Mouse (Mus musculus): ENCODE measurements around the gene Krtcap2. TPM values are rescaled to one million over a fixed set of nuclear protein-coding genes. Genes with fewer than 3 reads are reported as not detected.
"Not testable (repeated sequence)": the region's sequence is repeated elsewhere in the genome, so short reads cannot be mapped to it uniquely, and the experiment has no call there.

Krtcap2 gene
- total RNA-seq (2021), result 100 to 1,000 TPM; 100 to 104 TPM

GRCm38 (mm10) chr3:89245688-89246171 is at the start of gene Krtcap2:
TSS of gene Krtcap2 (plus strand) at chr3:89245966.
- peak; percentile 35 for DNase-seq

GRCm38 (mm10) chr3:89195979-89196877 is 49.5 kb upstream of the Krtcap2 start:
- peak; percentile 93 for DNase-seq

GRCm38 (mm10) chr3:89199839-89200238 is 45.9 kb upstream of the Krtcap2 start:
- DNase-seq, result no peak

GRCm38 (mm10) chr3:89202253-89203141 is 43.3 kb upstream of the Krtcap2 start, which contains the start of gene Gba:
TSS of gene Gba (plus strand) at chr3:89202928.
- peak; percentile 90 for DNase-seq

GRCm38 (mm10) chr3:89203142-89203514 is 42.6 kb upstream of the Krtcap2 start:
- DNase-seq, result no peak

- no peak for DNase-seq
These were observed 39.7 kb upstream of the Krtcap2 start for GRCm38 (mm10) chr3:89206079-89206478.

- DNase-seq, result no peak
These were observed 39.1 kb upstream of the Krtcap2 start for GRCm38 (mm10) chr3:89206695-89207094.

GRCm38 (mm10) chr3:89208075-89208657 is 37.6 kb upstream of the Krtcap2 start:
- DNase-seq, result no peak

- no peak for DNase-seq
These were observed 37.0 kb upstream of the Krtcap2 start for GRCm38 (mm10) chr3:89208736-89209135.

- DNase-seq, result no peak
These were observed 36.0 kb upstream of the Krtcap2 start for GRCm38 (mm10) chr3:89209731-89210130.

- no peak for DNase-seq
These were observed 35.6 kb upstream of the Krtcap2 start for GRCm38 (mm10) chr3:89210162-89210561.

- peak; percentile 40 for DNase-seq
These were observed 35.0 kb upstream of the Krtcap2 start for GRCm38 (mm10) chr3:89210731-89211130.

GRCm38 (mm10) chr3:89213803-89214530 is 31.8 kb upstream of the Krtcap2 start:
- DNase-seq, result peak; percentile 96

GRCm38 (mm10) chr3:89214681-89215411 is 30.9 kb upstream of the Krtcap2 start, which contains the start of gene Thbs3:
TSS of gene Thbs3 (plus strand) at chr3:89215180.
- DNase-seq, result peak; percentile 65

- DNase-seq, result peak; percentile 89
These were observed 29.9 kb upstream of the Krtcap2 start for GRCm38 (mm10) chr3:89215853-89216252.

- DNase-seq, result not testable (repeated sequence)
These were observed 29.4 kb upstream of the Krtcap2 start for GRCm38 (mm10) chr3:89216407-89216806.

GRCm38 (mm10) chr3:89218271-89218670 is 27.5 kb upstream of the Krtcap2 start:
- DNase-seq, result no peak

GRCm38 (mm10) chr3:89219546-89219945 is 26.2 kb upstream of the Krtcap2 start:
- no peak for DNase-seq

GRCm38 (mm10) chr3:89221167-89221566 is 24.6 kb upstream of the Krtcap2 start:
- DNase-seq, result no peak

GRCm38 (mm10) chr3:89224796-89225195 is 21.0 kb upstream of the Krtcap2 start:
- no peak for DNase-seq

- no peak for DNase-seq
These were observed 20.4 kb upstream of the Krtcap2 start for GRCm38 (mm10) chr3:89225321-89225815.

All from heart, postnatal 4 days (tissue).